Mouse (Mus musculus) urinary bladder, postnatal 14 days (tissue): ENCODE data around the gene Rad51b.

Experiments
- DNase-seq: peaks from one replicate; pipeline ENCODE4 v3.0.0; 2021; ENCODE audit warnings: low spot score

Rad51b gene

DNA sequence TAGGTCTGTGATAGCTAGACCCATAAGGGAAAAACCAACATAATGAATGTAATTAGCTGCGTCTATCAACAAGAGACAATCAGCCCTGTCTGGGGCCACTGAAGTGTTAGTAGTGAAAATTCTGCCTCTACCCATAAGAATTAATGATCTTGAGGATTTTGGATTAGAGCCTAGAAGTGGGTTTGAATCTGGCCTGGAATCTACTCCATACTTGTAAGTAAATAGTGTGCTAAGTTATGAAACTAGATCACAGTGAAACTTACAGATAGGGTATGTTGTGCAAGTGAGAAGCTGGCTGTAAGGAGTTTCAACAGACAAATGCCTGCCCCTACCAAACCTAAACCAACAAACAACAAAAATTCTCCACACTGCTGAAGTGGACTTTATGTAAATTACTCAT, 83.1 kb downstream of the Rad51b start:
- DNase-seq = no peak

DNA sequence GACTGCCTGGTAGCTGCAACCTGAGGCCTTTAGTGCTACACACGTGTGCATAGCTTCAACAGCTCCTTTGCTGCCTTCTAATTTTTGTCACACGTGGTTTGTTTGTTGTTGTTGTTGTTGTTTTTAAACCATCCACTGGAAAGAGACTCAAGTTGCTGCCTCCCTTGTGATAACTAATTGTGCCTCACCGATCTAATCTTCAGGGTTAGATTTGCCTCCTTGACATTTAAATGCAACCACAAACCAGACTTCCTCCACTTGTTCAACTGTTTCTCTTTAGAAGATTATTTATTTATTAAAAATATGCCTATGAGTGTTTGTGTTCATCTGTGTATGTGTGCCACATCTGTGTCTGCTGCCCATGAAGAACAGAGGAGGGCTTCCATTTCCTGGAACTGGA, 84.4 kb downstream of the Rad51b start:
- no peak for DNase-seq

DNA sequence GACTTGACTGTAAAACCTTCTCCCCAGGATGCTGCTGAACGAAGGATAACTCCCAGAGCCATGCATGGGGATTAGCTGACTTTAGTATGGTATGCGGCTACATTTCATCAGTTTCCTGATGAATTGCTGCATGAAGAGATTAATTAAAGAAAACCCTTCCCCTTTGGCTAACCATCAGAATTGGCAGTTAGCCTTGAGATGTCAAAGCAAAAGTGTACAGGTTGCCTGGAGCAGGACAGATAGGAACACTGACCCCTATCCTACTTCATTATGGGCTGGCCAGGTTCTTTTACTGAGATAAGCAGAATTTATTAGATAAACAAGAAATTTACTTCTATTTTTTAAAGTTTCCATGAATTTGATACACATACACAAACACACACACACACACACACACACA, 85.3 kb downstream of the Rad51b start:
- no peak for DNase-seq

DNA sequence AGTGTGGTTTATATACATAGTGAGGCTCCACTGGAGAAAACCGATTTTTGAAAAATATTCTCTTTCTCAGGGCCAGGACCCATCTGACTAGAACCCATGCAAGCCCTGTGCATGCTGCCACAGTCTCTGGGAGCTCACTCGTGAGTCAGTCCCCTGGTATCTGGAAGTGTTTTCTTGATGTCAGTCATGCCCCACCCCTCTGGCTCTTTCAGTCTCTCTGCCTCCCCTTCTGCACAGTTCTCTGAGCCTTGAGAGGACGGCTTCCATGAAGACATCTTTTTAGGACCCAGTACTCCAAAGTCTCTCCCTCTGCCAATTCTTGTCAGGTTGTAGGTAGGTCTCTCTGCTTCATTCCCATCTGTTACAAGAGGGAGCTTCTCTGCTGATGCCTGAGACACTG, 86.5 kb downstream of the Rad51b start:
- peak; percentile 62 for DNase-seq

DNA sequence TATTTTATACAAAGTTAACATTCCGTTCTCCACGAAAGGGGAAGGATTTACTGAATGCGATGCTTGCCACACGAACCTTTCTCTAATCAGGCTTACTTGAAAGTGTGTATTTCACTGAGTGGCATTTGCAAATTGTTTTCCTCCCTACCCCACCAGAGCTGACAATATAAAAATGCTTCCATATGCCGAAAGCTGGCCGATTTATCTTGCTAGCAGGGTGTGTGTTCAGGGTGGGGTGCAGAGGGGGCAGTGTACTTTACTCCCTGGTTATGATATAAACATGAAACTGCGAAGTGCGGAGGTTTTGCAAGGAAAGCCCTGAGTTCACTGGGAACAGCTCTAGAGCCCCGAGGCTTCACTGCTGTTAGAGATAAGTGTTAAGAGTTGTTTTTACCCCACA, 87.7 kb downstream of the Rad51b start:
- peak; percentile 26 for DNase-seq

DNA sequence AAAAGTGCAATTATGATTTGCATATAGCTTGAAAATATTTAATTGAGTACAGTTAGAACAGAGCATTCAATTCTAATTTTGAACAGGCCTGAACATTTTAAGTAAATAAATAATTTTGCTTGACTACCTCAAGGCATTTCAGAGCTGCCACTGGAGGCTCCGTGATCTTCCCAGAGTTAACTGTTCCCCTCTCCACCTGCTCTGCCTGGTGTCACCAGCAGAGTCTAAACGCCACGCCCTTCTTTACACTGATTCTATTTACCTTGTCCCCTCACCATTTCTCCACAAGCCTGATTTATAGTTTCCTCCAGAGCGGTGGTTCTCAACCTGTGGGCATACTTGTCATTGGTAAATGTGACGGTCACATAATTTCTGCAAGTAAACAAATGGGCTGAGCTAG, 88.1 kb downstream of the Rad51b start:
- DNase-seq = no peak

DNA sequence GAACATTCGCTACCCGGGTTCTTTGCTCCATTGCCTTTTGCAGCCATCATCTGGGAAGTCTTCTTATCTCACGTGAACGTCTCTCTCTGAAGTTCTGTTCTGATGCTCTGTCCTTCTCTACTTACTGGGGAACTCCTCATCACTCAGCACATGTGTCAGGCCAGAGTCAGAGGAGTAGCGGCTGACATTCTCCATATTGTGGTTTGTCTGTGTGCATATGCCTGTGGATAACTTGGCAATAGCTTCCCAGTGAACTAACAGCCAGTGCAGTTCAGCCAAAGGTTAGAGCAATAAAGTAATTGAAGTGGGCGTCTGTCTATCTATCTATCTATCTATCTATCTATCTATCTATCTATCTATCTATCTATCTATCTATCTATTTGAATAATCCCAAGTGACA, 90.8 kb downstream of the Rad51b start:
- DNase-seq = no peak

DNA sequence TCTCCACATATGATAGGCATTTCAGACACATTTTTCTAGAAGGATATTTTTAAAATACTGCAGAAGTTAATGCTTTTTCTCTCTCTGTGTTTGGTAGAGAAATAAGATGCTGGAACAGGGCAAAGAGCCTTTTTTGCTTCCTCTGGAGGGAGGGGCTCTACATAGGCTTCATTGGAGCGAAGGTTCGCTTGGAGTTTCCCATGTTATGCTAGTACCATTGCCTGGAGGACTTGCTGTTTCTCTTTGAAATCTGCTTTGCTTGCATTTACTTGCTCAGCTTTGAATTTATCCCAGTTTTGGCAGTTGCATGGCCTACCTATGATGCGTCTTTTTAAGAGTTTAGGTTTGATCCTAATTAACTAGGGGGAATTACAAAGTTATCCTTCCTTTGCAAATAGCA, 92.2 kb downstream of the Rad51b start:
- no peak for DNase-seq

DNA sequence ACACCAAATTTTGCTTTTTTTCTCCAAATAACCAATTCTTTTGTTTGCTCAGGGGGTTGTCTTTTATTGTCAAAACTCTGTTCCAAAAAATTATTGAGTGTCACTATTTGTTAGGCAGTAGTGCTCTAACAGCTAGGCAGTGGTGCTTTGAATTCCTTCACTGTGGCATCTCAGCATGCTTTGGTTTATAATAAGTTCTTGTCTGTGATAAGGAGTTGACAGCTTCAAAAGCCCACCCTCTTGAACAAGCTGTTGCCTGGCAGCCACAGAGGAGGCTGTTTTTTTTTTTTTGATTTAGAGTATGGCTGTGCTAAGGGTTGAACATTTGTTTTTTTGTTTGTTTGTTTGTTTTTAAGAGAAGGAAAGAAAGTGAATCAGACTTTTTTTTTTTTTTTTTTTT, 92.9 kb downstream of the Rad51b start:
- DNase-seq = no peak

DNA sequence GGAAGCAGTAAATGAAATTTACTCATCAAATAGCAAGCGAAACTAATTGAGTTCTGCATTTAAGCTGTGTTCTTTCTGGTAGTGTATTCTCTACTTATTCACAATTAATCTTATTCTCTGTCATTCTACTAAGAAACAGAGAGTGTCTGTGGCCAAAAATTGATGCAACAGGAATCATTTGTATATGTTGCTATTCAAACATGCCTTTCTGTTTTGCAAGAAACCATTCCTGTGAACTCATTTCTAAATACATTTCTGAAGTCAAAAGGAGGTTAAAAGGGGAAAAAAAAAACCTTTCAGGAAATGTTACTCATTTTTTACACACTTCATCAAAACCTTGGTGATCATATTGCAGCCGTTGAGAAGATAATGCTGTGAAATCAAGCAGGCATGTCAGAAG, 96.6 kb downstream of the Rad51b start:
- DNase-seq = no peak

DNA sequence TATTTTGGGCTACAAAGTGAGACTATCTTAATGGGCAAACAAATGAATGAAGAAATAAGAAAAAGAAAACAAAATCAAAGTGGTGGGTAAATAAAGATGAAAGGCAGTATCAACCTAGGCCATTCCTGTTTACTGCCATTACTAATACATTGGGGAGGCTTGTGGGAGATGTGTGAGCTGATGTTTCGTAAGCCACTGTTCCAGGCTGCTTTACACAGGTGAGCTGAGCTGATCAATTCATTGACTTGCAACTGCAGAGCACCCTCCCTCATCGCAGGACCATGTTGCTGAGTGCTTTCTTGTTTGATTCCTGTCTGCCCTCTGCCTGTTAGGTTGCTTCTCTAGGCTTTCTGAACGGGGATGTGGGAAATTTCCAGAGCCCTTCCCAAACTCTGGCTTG, 106.9 kb downstream of the Rad51b start:
- no peak for DNase-seq

DNA sequence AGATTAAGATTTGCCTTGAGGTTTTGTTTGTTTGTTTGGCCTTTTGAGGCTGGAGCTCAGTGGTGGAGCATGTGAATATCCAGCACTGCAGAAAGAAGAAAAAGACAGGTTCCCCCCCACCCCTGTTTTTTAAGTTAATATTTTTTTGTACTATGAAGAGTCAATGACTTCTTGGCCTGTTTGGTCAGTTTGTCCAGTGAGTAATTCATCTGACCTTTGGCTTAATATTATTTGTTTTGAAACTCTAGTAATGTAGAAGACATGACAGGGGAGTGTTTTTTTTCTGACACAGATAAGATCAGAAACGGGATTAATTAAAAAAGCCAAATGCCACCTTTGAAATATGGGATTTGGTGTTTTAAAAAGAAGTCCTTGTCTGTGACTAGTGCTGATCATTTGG, 107.4 kb downstream of the Rad51b start:
- DNase-seq = no peak

DNA sequence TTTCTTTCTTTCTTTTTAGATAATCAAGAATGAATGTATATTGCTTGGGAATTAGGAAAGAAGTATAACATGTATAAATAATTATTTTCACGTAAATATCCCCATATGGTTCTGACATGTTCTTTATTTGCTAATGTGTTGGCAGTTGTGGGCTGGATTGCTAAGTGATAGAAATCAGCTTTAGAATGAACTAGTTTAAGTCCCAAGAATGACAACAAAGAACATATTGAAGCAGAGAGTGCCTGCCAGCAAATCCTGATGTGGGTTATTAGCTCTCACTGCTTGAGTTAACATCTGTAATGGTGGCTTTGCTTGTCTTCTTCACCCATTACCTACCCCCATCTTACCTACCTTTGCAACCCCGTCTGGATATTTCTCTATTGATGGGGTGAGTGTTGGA, 111.6 kb downstream of the Rad51b start:
- no peak for DNase-seq

DNA sequence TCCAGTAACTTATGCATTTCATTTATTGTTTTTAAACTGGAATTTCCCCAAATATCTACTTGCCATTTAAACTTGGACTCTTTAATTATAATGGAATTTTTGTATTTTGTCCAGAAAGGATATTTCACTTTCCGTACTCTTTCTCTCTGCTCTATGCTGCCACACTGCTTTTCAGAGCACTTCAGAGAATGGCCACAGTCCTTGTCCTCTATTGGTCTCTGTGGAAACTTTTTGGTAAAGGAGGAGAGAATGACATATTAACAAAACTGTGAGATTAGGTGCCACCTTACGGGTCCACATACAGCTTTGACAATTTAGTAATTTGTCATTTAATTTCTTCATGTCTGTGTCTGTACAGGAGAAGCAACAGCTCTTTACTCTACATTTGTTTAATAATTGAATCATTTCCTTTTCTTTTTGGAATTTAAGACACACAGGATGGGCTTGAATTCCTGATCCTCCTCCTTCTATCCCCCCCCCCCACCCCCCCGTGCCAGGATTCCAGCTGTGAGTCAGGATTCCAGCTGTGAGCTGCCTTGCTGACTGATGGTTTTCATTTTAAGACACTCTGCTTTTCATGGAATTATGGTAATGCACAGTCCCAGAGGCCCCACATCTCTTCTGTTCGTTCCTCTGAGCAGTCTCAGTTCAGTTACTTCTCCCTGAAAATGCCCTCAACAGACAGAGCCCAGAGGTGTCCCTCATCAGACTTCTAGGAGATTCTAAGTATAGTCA, 112.2 kb downstream of the Rad51b start:
- DNase-seq = no peak

DNA sequence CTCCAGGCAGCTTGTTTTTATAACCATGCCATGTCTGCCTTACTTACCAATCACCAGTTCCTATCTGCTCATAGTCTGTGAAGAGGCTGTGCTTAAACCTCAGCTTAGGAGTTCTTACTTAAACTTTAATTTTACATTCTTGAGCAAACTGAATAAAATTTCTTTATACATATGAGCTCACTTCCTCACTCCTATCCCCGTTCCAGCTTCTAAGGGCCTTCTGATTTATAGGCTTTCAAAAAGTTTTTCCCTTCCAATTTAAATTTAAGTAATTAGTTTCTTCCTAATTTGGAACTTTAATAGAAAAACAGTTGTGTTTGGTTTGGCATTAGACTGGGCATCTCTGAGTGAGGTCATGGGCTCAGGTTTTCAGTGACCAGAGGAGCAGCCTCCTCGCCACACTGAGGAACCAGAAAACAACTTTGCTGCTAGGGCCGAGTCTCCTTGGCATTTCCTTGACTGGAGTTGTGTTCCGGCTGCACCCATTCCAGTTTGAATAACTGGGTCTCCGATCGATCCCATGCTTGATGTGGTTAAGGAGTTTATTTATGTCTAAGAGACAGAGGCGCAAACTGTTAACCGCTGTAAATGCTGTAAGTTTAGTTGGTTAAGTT, 115.9 kb downstream of the Rad51b start:
- DNase-seq = no peak

DNA sequence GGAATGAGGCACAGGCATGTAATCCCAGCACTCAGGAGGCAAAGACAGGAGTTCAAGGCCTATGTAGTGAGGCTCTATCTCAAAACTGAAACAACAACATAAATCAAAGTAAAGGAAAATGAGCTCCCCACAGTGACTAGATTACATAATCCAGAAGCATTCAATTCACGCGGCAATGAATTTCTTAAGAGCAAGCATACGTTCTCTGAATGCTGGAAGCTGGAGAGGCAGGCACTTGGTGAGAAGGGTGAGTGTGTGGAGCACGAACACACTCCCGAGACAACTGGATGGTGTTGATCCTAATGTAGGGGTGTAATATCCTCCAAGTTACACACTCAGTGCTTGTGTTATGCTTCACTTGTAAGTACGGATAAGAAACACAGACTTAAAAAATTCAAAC, 120.3 kb downstream of the Rad51b start:
- DNase-seq = no peak

DNA sequence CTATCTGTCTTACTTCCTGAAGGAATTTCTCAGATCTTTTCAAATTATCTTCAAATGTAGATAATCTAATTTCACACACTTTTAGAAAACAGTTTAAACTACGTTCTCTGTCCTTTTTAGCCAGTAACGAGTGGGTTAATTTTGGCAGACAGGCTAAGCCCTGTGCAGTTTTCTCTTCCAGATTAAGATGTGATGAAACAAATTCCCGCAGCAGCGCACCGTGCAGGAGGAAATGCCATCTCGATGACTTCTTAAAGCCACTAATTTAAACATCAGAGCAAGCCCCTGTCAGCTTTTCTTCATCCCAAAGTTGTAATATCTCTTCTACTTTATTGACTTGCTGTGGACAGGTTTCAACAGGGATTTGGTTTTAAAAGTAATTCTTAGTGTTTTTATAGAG, 123.5 kb downstream of the Rad51b start:
- no peak for DNase-seq

DNA sequence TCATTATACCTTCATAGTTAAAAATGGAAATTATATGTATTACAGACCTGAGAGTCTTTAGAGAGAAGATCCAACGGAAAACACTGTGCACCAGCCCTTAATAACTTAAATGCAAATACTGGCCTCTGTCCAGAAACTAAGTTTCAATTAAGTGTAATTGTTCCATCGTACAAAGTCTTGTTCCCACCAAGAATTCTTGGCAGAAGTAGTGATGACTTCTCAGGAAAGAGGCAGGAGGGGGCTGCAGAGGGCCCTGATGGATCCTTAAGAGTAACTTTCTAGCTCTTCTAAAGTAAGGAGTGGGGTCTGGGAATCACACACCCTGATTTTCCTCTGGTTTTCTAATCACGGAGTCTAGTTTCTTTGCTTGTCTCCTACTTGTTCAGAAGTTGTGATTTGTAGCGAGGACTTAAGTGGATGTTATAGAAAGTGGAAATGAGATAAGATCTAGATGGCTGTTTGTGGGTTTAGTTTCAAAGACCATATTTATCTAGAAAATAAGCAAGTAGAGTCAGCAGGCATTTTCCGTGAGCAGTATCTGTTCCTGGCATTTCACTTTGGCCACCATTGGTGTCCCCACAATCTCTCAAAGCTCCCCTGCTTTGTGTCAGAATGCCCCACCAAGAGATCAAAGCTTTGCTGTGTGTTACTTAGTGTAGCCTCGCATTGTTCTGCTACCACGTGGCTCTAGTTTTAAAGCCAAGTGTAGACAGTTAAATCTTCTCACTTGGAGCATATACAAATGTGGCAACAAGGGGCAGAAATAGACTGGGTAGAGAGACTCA, 132.6 kb downstream of the Rad51b start:
- no peak for DNase-seq

DNA sequence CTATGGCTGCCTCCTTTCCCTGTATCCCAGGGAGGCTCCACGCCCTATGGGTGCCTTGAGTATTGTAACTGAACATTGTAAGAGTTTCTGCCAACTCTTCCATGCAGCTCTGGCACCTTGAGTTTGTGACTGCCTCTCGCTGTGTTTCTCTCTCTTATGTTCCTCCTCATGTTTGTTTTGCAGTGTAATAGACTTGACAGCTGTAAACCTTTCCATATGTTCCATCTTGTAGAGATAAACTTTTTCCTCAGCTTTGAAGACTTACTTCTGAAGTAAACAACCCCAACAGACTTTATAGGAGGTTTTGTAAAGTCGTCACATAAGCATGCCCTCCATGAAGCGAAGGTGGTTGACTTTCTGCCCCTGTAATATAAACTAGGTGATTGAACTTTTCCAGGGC, 134.1 kb downstream of the Rad51b start:
- no peak for DNase-seq

DNA sequence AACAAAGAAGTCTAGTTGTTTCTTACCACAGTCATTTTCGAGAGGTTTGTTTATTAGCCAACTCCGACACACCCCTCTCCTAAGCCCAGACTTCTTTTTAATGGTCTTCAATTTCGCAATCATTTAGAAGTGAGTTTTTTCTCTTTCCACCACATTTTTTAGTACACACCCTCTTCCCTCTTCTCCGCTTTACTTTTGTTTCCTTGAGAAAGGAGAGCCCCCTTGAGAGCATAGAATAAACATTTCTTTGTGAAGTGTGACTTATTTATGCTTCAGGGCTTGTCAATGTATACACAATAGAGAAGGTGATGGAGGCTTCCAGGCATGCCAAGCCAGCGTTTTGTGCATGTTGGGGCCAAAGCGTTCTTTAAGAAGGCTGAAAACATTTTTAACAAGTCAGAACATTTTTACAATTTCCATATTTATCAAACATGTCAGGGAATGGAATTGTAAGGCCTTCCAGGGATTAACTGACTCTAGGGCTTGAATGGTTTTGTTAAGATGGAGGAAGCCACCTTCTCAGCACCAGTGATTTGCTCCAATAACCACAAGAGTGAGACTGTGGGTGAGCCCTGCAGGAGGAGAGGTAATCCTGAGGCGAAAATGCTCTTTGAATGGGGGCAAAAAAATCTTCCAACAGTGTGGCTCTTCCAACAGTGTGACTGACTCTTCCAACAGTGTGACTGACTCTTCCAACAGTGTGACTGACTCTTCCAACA, 136.8 kb downstream of the Rad51b start:
- DNase-seq = no peak

DNA sequence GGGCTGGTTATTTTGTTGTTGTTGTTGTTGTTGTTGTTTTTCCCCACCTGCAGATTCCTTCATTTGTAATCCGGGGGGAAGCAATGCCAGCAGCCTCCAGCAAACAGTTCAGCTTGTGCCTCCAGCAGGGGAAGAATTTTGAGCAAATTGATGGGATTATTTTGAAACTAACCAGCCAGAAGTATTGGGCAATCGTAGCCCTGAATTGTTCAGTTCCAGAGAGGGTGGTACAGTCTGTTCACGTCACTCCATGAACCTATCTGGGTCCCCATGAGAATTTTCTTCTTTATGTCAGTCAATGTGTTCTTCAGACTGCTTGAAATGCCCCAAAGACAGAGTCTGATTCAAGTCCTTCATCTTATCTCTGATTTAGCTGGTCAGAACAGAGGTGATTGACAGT, 138.4 kb downstream of the Rad51b start:
- DNase-seq = no peak

DNA sequence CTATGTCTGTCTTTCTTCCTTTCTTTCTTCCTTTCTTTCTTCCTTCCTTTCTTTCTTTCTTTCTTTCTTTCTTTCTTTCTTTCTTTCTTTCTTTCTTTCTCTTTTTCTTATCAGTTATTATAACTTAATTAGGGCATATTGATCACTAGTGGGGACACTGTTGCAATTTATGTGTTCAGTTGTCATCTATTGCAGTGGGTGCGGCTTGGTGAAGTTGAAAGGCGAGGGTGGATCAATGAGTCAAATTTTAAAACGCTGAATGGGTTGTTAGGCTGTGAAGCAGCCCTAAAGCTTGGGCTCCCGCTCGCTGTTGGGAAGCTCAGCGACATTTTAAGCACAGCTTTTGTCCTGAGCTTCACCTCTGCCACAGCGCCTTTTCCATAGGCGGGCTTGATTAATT, 139.0 kb downstream of the Rad51b start:
- no peak for DNase-seq

DNA sequence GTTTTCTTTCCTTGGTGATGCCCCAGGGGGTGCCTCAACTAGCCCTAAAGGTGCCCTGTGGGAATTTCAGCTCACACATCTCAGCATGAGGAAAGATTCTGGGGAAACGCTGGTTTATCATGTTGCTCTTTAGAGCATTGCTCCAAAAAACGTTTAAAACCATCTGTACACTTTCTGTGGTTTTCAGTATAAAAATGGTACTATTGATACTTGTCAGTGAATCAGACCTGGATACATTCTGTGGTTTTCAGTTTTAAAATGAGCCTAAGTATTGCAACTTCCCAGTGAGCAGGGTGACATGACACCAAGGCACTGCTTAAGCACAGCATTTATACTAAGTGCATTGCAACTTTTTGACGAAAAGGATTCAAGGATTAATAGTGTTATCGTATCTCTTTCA, 139.8 kb downstream of the Rad51b start:
- DNase-seq = no peak
